Mouse (Mus musculus): ENCODE data around the gene Olfr987. TPM values are rescaled to one million over a fixed set of nuclear protein-coding genes. Genes with fewer than 3 reads are reported as not detected.

Gene Olfr987
- not detected for polyA plus RNA-seq (2015; fragmentation: Illumina TruSeq; extraction: RNeasy Lipid Tissue Mini Kit (QIAGEN cat#74804); ENCODE audit: insufficient read depth, low read depth, low replicate concordance)

DNA sequence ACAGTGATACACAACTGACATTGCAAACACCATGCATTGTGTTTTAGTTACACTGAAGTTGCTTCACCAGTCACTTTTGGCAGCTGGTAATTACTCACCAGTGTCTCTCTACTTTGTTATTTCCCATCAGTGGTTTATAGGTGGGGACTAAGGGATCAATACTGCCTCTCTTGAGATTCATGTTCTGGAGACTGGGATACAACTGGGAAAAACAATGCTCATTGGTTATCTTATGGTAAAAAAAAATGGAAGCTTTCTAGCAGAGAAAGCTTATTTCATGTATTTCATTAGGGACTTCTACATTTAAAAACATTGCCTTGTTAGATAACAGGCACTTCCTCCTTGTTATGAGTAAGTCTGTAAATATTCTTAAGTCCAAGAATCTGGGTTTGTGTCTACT, at the start of gene Olfr987:
Gene Olfr987 (minus strand): TSS at position 101 of the 400 bp plus-strand sequence.

DNA sequence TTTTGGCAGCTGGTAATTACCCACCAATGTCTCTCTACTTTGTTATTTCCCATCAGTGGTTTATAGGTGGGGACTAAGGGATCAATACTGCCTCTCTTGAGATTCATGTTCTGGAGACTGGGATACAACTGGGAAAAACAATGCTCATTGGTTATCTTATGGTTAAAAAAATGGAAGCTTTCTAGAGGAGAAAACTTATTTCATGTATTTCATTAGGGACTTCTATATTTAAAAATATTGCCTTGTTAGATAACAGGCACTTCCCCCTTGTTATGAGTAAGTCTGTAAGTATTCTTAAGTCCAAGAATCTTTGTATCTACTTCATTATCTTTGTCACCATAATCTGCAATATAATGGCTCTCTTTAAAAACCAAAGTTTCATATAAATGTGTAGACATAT, 24.0 kb upstream of the Olfr987 start, which contains the start of gene Olfr988:
Gene Olfr988 (minus strand): TSS at position 101 of the 400 bp plus-strand sequence.

Other genes starting within 250 kb of the Olfr987 start
- 3.7 TPM for gene Aplnr, start 203.1 kb downstream of the Olfr987 start, polyA plus RNA-seq (2015; fragmentation: Illumina TruSeq; extraction: RNeasy Lipid Tissue Mini Kit (QIAGEN cat#74804); ENCODE audit: insufficient read depth, low read depth, low replicate concordance)
- gene Lrrc55, start 142.1 kb downstream of the Olfr987 start, polyA plus RNA-seq (2015; fragmentation: Illumina TruSeq; extraction: RNeasy Lipid Tissue Mini Kit (QIAGEN cat#74804); ENCODE audit: insufficient read depth, low read depth, low replicate concordance), result 0.66 TPM
- gene Olfr988, start 23.9 kb upstream of the Olfr987 start, polyA plus RNA-seq (2015; fragmentation: Illumina TruSeq; extraction: RNeasy Lipid Tissue Mini Kit (QIAGEN cat#74804); ENCODE audit: insufficient read depth, low read depth, low replicate concordance), result not detected
- gene Olfr992, start 70.2 kb upstream of the Olfr987 start, polyA plus RNA-seq (2015; fragmentation: Illumina TruSeq; extraction: RNeasy Lipid Tissue Mini Kit (QIAGEN cat#74804); ENCODE audit: insufficient read depth, low read depth, low replicate concordance), result not detected
- gene Olfr993, start 75.6 kb upstream of the Olfr987 start, polyA plus RNA-seq (2015; fragmentation: Illumina TruSeq; extraction: RNeasy Lipid Tissue Mini Kit (QIAGEN cat#74804); ENCODE audit: insufficient read depth, low read depth, low replicate concordance), result not detected
- not detected for gene Olfr994, start 97.1 kb upstream of the Olfr987 start, polyA plus RNA-seq (2015; fragmentation: Illumina TruSeq; extraction: RNeasy Lipid Tissue Mini Kit (QIAGEN cat#74804); ENCODE audit: insufficient read depth, low read depth, low replicate concordance)
- not detected for gene Olfr995, start 104.3 kb upstream of the Olfr987 start, polyA plus RNA-seq (2015; fragmentation: Illumina TruSeq; extraction: RNeasy Lipid Tissue Mini Kit (QIAGEN cat#74804); ENCODE audit: insufficient read depth, low read depth, low replicate concordance)
- gene 4833423E24Rik, start 179.7 kb upstream of the Olfr987 start, polyA plus RNA-seq (2015; fragmentation: Illumina TruSeq; extraction: RNeasy Lipid Tissue Mini Kit (QIAGEN cat#74804); ENCODE audit: insufficient read depth, low read depth, low replicate concordance), result not detected
- gene Olfr996, start 239.9 kb upstream of the Olfr987 start, polyA plus RNA-seq (2015; fragmentation: Illumina TruSeq; extraction: RNeasy Lipid Tissue Mini Kit (QIAGEN cat#74804); ENCODE audit: insufficient read depth, low read depth, low replicate concordance), result not detected
- not detected for gene Olfr998, start 249.6 kb upstream of the Olfr987 start, polyA plus RNA-seq (2015; fragmentation: Illumina TruSeq; extraction: RNeasy Lipid Tissue Mini Kit (QIAGEN cat#74804); ENCODE audit: insufficient read depth, low read depth, low replicate concordance)

Data from pancreas, adult 10 weeks (tissue).